Mouse (Mus musculus): ENCODE measurements around the gene Itpkc. TPM values are rescaled to one million over a fixed set of nuclear protein-coding genes. Genes with fewer than 3 reads are reported as not detected.

Itpkc gene
- total RNA-seq, 2 experiments from 2014 or later, result 1.7 to 2.7 TPM

GRCm38 (mm10) chr7:27195681-27196611, 32.5 kb downstream of the Itpkc start, which contains the start of the genes BC024978 and Snrpa:
TSS of gene BC024978 (plus strand) at chr7:27195781.
TSS of gene Snrpa (minus strand) at chr7:27196271.
- peak; percentile 91 for ATAC-seq (replicated peaks; ENCODE audit: poor library complexity)

- ATAC-seq (replicated peaks; ENCODE audit: poor library complexity), result no peak
Measured at GRCm38 (mm10) chr7:27193731-27194130, 34.7 kb downstream of the Itpkc start.

- ATAC-seq (replicated peaks; ENCODE audit: poor library complexity), result no peak
Measured at GRCm38 (mm10) chr7:27192434-27192833, 36.0 kb downstream of the Itpkc start.

GRCm38 (mm10) chr7:27189271-27189931, 39.1 kb downstream of the Itpkc start:
- peak; percentile 38; the same call in 1 of the 2 replicates for ATAC-seq (replicated peaks; ENCODE audit: poor library complexity)

- ATAC-seq (replicated peaks; ENCODE audit: poor library complexity), result no peak
Measured at GRCm38 (mm10) chr7:27185986-27186385, 42.5 kb downstream of the Itpkc start.

GRCm38 (mm10) chr7:27184964-27185363, 43.5 kb downstream of the Itpkc start:
- ATAC-seq (replicated peaks; ENCODE audit: poor library complexity), result peak; percentile 96

- ATAC-seq (replicated peaks; ENCODE audit: poor library complexity), result no peak
Measured at GRCm38 (mm10) chr7:27182498-27182897, 46.0 kb downstream of the Itpkc start.

- no peak for ATAC-seq (replicated peaks; ENCODE audit: poor library complexity)
Measured at GRCm38 (mm10) chr7:27180837-27181695, 47.4 kb downstream of the Itpkc start, which contains the start of the genes Gm21983 and Mia. TSS of gene Gm21983 (minus strand) at chr7:27181086. TSS of gene Mia (minus strand) at chr7:27181157.

GRCm38 (mm10) chr7:27180036-27180435, 48.4 kb downstream of the Itpkc start:
- ATAC-seq (replicated peaks; ENCODE audit: poor library complexity), result no peak

- no peak for ATAC-seq (replicated peaks; ENCODE audit: poor library complexity)
Measured at GRCm38 (mm10) chr7:27179217-27179918, 49.1 kb downstream of the Itpkc start.

GRCm38 (mm10) chr7:27178324-27179216, 49.9 kb downstream of the Itpkc start, which contains the start of gene Rab4b:
TSS of gene Rab4b (minus strand) at chr7:27178896.
- ATAC-seq (replicated peaks; ENCODE audit: poor library complexity), result peak; percentile 91

GRCm38 (mm10) chr7:27177942-27178323, 50.5 kb downstream of the Itpkc start:
- ATAC-seq (replicated peaks; ENCODE audit: poor library complexity), result peak; percentile 1; the same call in 1 of the 2 replicates

- no peak for ATAC-seq (replicated peaks; ENCODE audit: poor library complexity)
Measured at GRCm38 (mm10) chr7:27174896-27175295, 53.6 kb downstream of the Itpkc start.

- no peak for ATAC-seq (replicated peaks; ENCODE audit: poor library complexity)
Measured at GRCm38 (mm10) chr7:27174496-27174895, 54.0 kb downstream of the Itpkc start.

GRCm38 (mm10) chr7:27170981-27171380, 57.5 kb downstream of the Itpkc start:
- no peak for ATAC-seq (replicated peaks; ENCODE audit: poor library complexity)

- ATAC-seq (replicated peaks; ENCODE audit: poor library complexity), result no peak
Measured at GRCm38 (mm10) chr7:27168371-27168770, 60.1 kb downstream of the Itpkc start.

- peak; percentile 2 for ATAC-seq (replicated peaks; ENCODE audit: poor library complexity)
Measured at GRCm38 (mm10) chr7:27167475-27168094, 60.9 kb downstream of the Itpkc start.
